Comparison of ENCODE assay signal across 24 mouse cellular contexts in the genomic region with DNA sequence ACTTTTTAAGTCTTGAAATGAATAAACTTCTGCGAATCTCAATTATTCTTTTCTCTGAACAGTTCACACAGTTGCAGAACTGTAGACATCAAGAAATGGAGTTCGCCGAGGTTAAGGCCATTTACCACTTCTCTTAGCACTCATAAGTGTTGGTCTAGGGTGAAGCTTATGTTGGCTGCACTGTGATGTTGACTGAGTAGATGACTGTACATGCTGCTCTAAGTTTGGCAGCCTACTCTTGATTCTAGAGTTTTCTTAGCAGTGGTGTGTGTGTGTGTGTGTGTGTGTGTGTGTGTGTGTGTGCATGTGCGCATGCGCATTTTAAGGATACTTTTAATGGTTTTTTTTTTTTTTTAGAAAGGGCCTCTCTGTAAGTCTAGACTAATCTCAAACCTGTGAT. TPM values are rescaled to one million over a fixed set of nuclear protein-coding genes. Genes with fewer than 3 reads are reported as not detected.
"Had no signal": no experiment of that assay in that cellular context is flagged by ENCODE, and none has a peak within 500 bp of the region (broad histone marks: within the 10 kb centered on the region; RNA-seq: fewer than 3 reads in every experiment).

No protein-coding gene starts in this region.

- ATAC-seq: liver, embryonic 12.5 days; midbrain, embryonic 16.5 days had no signal

- H3K4me1 ChIP-seq: liver, embryonic 12.5 days; lung, embryonic 15.5 days; midbrain, embryonic 10.5 days; midbrain, embryonic 12.5 days; neural tube, embryonic 13.5 days; neural tube, embryonic 15.5 days had no signal

- H3K36me3 ChIP-seq: liver, embryonic 12.5 days; lung, embryonic 15.5 days; midbrain, embryonic 10.5 days; midbrain, embryonic 12.5 days; neural tube, embryonic 13.5 days; neural tube, embryonic 15.5 days had no signal

- H3K27me3 ChIP-seq: liver, embryonic 12.5 days; lung, embryonic 15.5 days; midbrain, embryonic 12.5 days; neural tube, embryonic 13.5 days; neural tube, embryonic 15.5 days had no signal

- H3K4me2 ChIP-seq: liver, embryonic 12.5 days; lung, embryonic 15.5 days; midbrain, embryonic 12.5 days; neural tube, embryonic 13.5 days; neural tube, embryonic 15.5 days had no signal

- H3K9ac ChIP-seq: liver, embryonic 12.5 days; liver, embryonic 14.5 days; lung, embryonic 15.5 days; midbrain, embryonic 12.5 days; neural tube, embryonic 13.5 days; neural tube, embryonic 15.5 days had no signal

- H3K4me3 ChIP-seq: liver, embryonic 12.5 days; lung, embryonic 15.5 days; midbrain, embryonic 10.5 days; midbrain, embryonic 12.5 days; myocyte; neural tube, embryonic 13.5 days; neural tube, embryonic 15.5 days had no signal

- H3K9me3 ChIP-seq: liver, embryonic 12.5 days; lung, embryonic 15.5 days; midbrain, embryonic 10.5 days; midbrain, embryonic 12.5 days; neural tube, embryonic 13.5 days; neural tube, embryonic 15.5 days had no signal

- DNase-seq: lung, adult 2 months; midbrain, embryonic 14.5 days; retina, postnatal 1 day; right cerebral cortex, adult 18-20 months; right cerebral cortex, postnatal 25 days; right cerebral cortex, postnatal 4 days; spleen, adult 18-20 months; thymus, adult 18-20 months; thymus, postnatal 14 days; thymus, postnatal 36 days had no signal

- H3K27ac ChIP-seq: liver, embryonic 12.5 days; liver, embryonic 14.5 days; lung, embryonic 15.5 days; midbrain, embryonic 10.5 days; midbrain, embryonic 12.5 days; neural tube, embryonic 13.5 days; neural tube, embryonic 15.5 days had no signal

RNA-seq across cellular contexts. Expression of a gene that starts 21.4 kb away (rescaled TPM):
- polyA plus RNA-seq: liver, adult 2 months; liver, embryonic 12.5 days; midbrain, embryonic 10.5 days; midbrain, embryonic 12.5 days; midbrain, embryonic 14.5 days; midbrain, embryonic 16.5 days; myocyte; neural tube, embryonic 11.5 days; neural tube, embryonic 13.5 days; small intestine, adult 2 months; stomach, embryonic 14.5 days; stomach, embryonic 16.5 days had no signal
